Mouse (Mus musculus) adrenal gland, adult 2 months (tissue): ENCODE measurements around the gene Gm9603. TPM values are rescaled to one million over a fixed set of nuclear protein-coding genes. Genes with fewer than 3 reads are reported as not detected.
"Not testable (repeated sequence)": the region's sequence is repeated elsewhere in the genome, so short reads cannot be mapped to it uniquely, and the experiment has no call there.

ENCODE experiments used
- DNase-seq: peaks from one replicate; pipeline ENCODE4 v3.0.0; 2021
- long read RNA-seq: library from polyadenylated mRNA; stranded (forward); transcript quantifications from one replicate; pipeline ENCODE4 v2.0.0, GENCODE M21; 2021
- polyA plus RNA-seq: library from polyadenylated mRNA; depleted of rRNA; stranded (reverse); fragments of >200 nt; gene quantifications from 2 replicates; pipeline ENCODE4 v1.2.3, GENCODE M21; 2012; rRNA removed
- total RNA-seq, 2 experiments: library from RNA; stranded (reverse); gene quantifications; 2 replicates each; pipeline ENCODE4 v1.2.3; 2021

Gene Gm9603
- total RNA-seq, result not detected
- not detected in 2 replicates for polyA plus RNA-seq
- long read RNA-seq, result 0 reads

DNA sequence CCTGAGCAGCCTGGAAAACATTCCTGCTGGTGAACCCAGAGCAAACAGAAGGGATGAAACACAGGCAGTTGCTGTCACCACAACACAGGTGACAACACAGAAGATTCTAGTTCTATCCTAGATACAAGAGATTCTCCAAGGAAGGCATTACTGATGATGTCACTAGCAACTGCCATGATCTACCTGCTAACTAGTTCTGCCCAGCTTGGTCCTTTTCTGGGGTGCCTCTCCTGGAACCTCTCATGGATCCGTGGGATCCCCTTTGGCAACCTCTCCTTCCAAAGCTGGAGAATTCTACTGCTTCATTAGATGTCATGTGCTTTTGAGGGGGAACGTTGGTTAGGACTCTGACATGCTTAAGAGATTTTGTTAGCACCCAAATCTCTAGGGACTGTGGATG lies at the start of gene Gm9603:
Gene Gm9603, minus strand, starts transcription at position 101 of the 400 bp plus-strand sequence.
- not testable (repeated sequence) for DNase-seq

DNA sequence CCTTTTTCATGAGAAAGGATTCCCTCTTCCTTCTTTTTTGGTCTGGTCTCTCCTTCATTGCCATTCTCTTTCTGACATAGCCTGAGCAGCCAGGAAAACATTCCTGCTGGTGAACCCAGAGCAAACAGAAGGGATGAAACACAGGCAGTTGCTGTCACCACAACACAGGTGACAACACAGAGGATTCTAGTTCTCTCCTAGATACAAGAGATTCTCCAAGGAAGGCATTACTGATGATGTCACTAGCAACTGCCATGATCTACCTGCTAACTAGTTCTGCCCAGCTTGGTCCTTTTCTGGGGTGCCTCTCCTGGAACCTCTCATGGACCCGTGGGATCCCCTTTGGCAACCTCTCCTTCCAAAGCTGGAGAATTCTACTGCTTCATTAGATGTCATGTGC lies 54.3 kb downstream of the Gm9603 start, which contains the start of gene Gm8265:
Gene Gm8265, minus strand, starts transcription at position 101 of the 400 bp plus-strand sequence.
- not testable (repeated sequence) for DNase-seq

Other genes starting within 250 kb of the Gm9603 start
- gene Gm3194, start 232.0 kb downstream of the Gm9603 start, total RNA-seq, result not detected
- gene Gm3194, start 232.0 kb downstream of the Gm9603 start, polyA plus RNA-seq, result not detected in 2 replicates
- gene Gm8246, start 209.6 kb downstream of the Gm9603 start, total RNA-seq, result not detected
- gene Gm8246, start 209.6 kb downstream of the Gm9603 start, polyA plus RNA-seq, result not detected in 2 replicates
- gene Gm3187, start 203.2 kb downstream of the Gm9603 start, total RNA-seq, result not detected
- gene Gm3187, start 203.2 kb downstream of the Gm9603 start, polyA plus RNA-seq, result not detected in 2 replicates
- gene Gm3488, start 185.8 kb downstream of the Gm9603 start, total RNA-seq, result not detected
- 0.06 TPM in 1 of 2 replicates, not detected in the other for gene Gm3488, start 185.8 kb downstream of the Gm9603 start, polyA plus RNA-seq
- not detected for gene Gm3532, start 149.0 kb downstream of the Gm9603 start, total RNA-seq
- not detected in 2 replicates for gene Gm3532, start 149.0 kb downstream of the Gm9603 start, polyA plus RNA-seq
- not detected for gene Gm8265, start 54.4 kb downstream of the Gm9603 start, total RNA-seq
- not detected in 2 replicates for gene Gm8265, start 54.4 kb downstream of the Gm9603 start, polyA plus RNA-seq
- not detected for gene Gm3373, start 54.1 kb upstream of the Gm9603 start, total RNA-seq
- not detected in 2 replicates for gene Gm3373, start 54.1 kb upstream of the Gm9603 start, polyA plus RNA-seq
- gene Gm3383, start 120.5 kb upstream of the Gm9603 start, total RNA-seq, result not detected
- gene Gm3383, start 120.5 kb upstream of the Gm9603 start, polyA plus RNA-seq, result not detected in 2 replicates
- not detected for gene Gm3424, start 142.9 kb upstream of the Gm9603 start, total RNA-seq
- gene Gm3424, start 142.9 kb upstream of the Gm9603 start, polyA plus RNA-seq, result not detected in 2 replicates
- gene Gm8237, start 192.9 kb upstream of the Gm9603 start, total RNA-seq, result not detected
- 0.06 TPM in 1 of 2 replicates, not detected in the other for gene Gm8237, start 192.9 kb upstream of the Gm9603 start, polyA plus RNA-seq